Mouse (Mus musculus): ENCODE data around the gene Ifi27. TPM values are rescaled to one million over a fixed set of nuclear protein-coding genes. Genes with fewer than 3 reads are reported as not detected.
"Not testable (repeated sequence)": the region's sequence is repeated elsewhere in the genome, so short reads cannot be mapped to it uniquely, and the experiment has no call there.

Ifi27 gene
- total and polyA plus RNA-seq, 2 experiments from 2014 or later = 28.6 to 29.2 TPM

GRCm38 (mm10) chr12:103445060-103445459 lies 11.0 kb downstream of the Ifi27 start:
- Histone ChIP-seq H3K4me3 (ENCODE audit: low read length) (no peak overlapping the region), H3K27me3 (ENCODE audit: insufficient read depth, low read length) (no peaks in the 10 kb centered on the region)

GRCm38 (mm10) chr12:103453361-103453760 lies 19.4 kb downstream of the Ifi27 start:
- Histone ChIP-seq H3K9ac (replicated peaks; ENCODE audit: low read length) (no peak overlapping the region), H3K4me2 (ENCODE audit: low read depth, low read length) (no peak overlapping the region), H3K4me3 (ENCODE audit: low read length) (no peak overlapping the region), H3K4me1 (ENCODE audit: insufficient read depth, low read length) (no peaks in the 10 kb centered on the region), H3K36me3 (ENCODE audit: insufficient read depth, low read length) (no peaks in the 10 kb centered on the region), H3K27ac (no peak overlapping the region), H3K27me3 (ENCODE audit: insufficient read depth, low read length) (no peaks in the 10 kb centered on the region), H3K9me3 (ENCODE audit: low read length) (no peaks in the 10 kb centered on the region)
- ATAC-seq = no peak
- no peak for DNase-seq (ENCODE audit: low spot score)
- TF ChIP-seq CTCF (IDR thresholded peaks at IDR 0.05; ENCODE audit: low read depth) = no peak

More at GRCm38 (mm10) chr12:103445060-103445459, 11.0 kb downstream of the Ifi27 start:
- ATAC-seq (no peak), DNase-seq (ENCODE audit: low spot score) (no peak)
- H3K36me3 ChIP-seq (ENCODE audit: insufficient read depth, low read length) = no peaks in the 10 kb centered on the region
- H3K4me1 ChIP-seq (ENCODE audit: insufficient read depth, low read length) = no peaks in the 10 kb centered on the region
- H3K27ac ChIP-seq = no peak overlapping the region
- H3K9ac ChIP-seq (replicated peaks; ENCODE audit: low read length) = no peak overlapping the region
- no peaks in the 10 kb centered on the region for H3K9me3 ChIP-seq (ENCODE audit: low read length)
- no peak overlapping the region for H3K4me2 ChIP-seq (ENCODE audit: low read depth, low read length)
- TF ChIP-seq CTCF (IDR thresholded peaks at IDR 0.05; ENCODE audit: low read depth) = no peak
- whole genome bisulfite sequencing = 78% methylated on average over 3 of the region's 3 CpGs

- not testable (repeated sequence) for H3K4me3 ChIP-seq (ENCODE audit: low read length); ATAC-seq; H3K4me2 ChIP-seq (ENCODE audit: low read depth, low read length); H3K36me3 ChIP-seq (ENCODE audit: insufficient read depth, low read length); H3K27me3 ChIP-seq (ENCODE audit: insufficient read depth, low read length); DNase-seq (ENCODE audit: low spot score); H3K27ac ChIP-seq; H3K9ac ChIP-seq (replicated peaks; ENCODE audit: low read length); H3K9me3 ChIP-seq (ENCODE audit: low read length); H3K4me1 ChIP-seq (ENCODE audit: insufficient read depth, low read length)
- WGBS = no CpG with 5 or more reads among the region's 1 CpGs
Observed at GRCm38 (mm10) chr12:103456727-103457126, 22.7 kb downstream of the Ifi27 start.

- no peak for ATAC-seq
- H3K9me3 ChIP-seq (ENCODE audit: low read length) = no peaks in the 10 kb centered on the region
- H3K36me3 ChIP-seq (ENCODE audit: insufficient read depth, low read length) = no peaks in the 10 kb centered on the region
- 66% methylated on average over 3 of the region's 3 CpGs for WGBS
- no peak within 1 kb of the TSS for H3K9ac ChIP-seq (replicated peaks; ENCODE audit: low read length)
- H3K27ac ChIP-seq = no peak within 1 kb of the TSS
- no peak within 1 kb of the TSS for H3K4me3 ChIP-seq (ENCODE audit: low read length)
- H3K4me2 ChIP-seq (ENCODE audit: low read depth, low read length) = no peak within 1 kb of the TSS
- H3K4me1 ChIP-seq (ENCODE audit: insufficient read depth, low read length) = no peaks in the 10 kb centered on the region
- no peak for TF ChIP-seq CTCF (IDR thresholded peaks at IDR 0.05; ENCODE audit: low read depth)
- DNase-seq (ENCODE audit: low spot score) = no peak
- no peaks in the 10 kb centered on the region for H3K27me3 ChIP-seq (ENCODE audit: insufficient read depth, low read length)
Observed at GRCm38 (mm10) chr12:103457140-103457539, 23.1 kb downstream of the Ifi27 start, which contains the start of gene Ifi27l2b. Gene Ifi27l2b (minus strand): TSS chr12:103457223.

GRCm38 (mm10) chr12:103474481-103474880 lies 40.5 kb downstream of the Ifi27 start:
- H3K27me3 ChIP-seq (ENCODE audit: insufficient read depth, low read length) = no peaks in the 10 kb centered on the region
- no peaks in the 10 kb centered on the region for H3K4me1 ChIP-seq (ENCODE audit: insufficient read depth, low read length)
- no peak overlapping the region for H3K27ac ChIP-seq
- no peaks in the 10 kb centered on the region for H3K36me3 ChIP-seq (ENCODE audit: insufficient read depth, low read length)
- no peak overlapping the region for H3K4me2 ChIP-seq (ENCODE audit: low read depth, low read length)
- 39% methylated on average over 2 of the region's 2 CpGs for WGBS
- DNase-seq (ENCODE audit: low spot score) (no peak), ATAC-seq (no peak)
- no peaks in the 10 kb centered on the region for H3K9me3 ChIP-seq (ENCODE audit: low read length)
- no peak for TF ChIP-seq CTCF (IDR thresholded peaks at IDR 0.05; ENCODE audit: low read depth)
- H3K9ac ChIP-seq (replicated peaks; ENCODE audit: low read length) = no peak overlapping the region
- H3K4me3 ChIP-seq (ENCODE audit: low read length) = no peak overlapping the region

- Histone ChIP-seq H3K27me3 (ENCODE audit: insufficient read depth, low read length) (no peaks in the 10 kb centered on the region), H3K9ac (replicated peaks; ENCODE audit: low read length) (no peak overlapping the region), H3K36me3 (ENCODE audit: insufficient read depth, low read length) (no peaks in the 10 kb centered on the region), H3K27ac (no peak overlapping the region), H3K4me3 (ENCODE audit: low read length) (no peak overlapping the region), H3K9me3 (ENCODE audit: low read length) (no peaks in the 10 kb centered on the region), H3K4me2 (ENCODE audit: low read depth, low read length) (no peak overlapping the region), H3K4me1 (ENCODE audit: insufficient read depth, low read length) (no peaks in the 10 kb centered on the region)
- DNase-seq (ENCODE audit: low spot score) (no peak), ATAC-seq (no peak)
- WGBS = 89% methylated on average over 1 of the region's 1 CpGs
- TF ChIP-seq CTCF (IDR thresholded peaks at IDR 0.05; ENCODE audit: low read depth) = no peak
Observed at GRCm38 (mm10) chr12:103476779-103477389, 42.9 kb downstream of the Ifi27 start.

GRCm38 (mm10) chr12:103477461-103478015 lies 43.5 kb downstream of the Ifi27 start:
- DNase-seq (ENCODE audit: low spot score) = no peak
- TF ChIP-seq CTCF (IDR thresholded peaks at IDR 0.05; ENCODE audit: low read depth) = no peak
- Histone ChIP-seq H3K4me2 (ENCODE audit: low read depth, low read length) (no peak overlapping the region), H3K4me1 (ENCODE audit: insufficient read depth, low read length) (no peaks in the 10 kb centered on the region), H3K4me3 (ENCODE audit: low read length) (no peak overlapping the region), H3K36me3 (ENCODE audit: insufficient read depth, low read length) (no peaks in the 10 kb centered on the region), H3K9ac (replicated peaks; ENCODE audit: low read length) (no peak overlapping the region), H3K9me3 (ENCODE audit: low read length) (no peaks in the 10 kb centered on the region), H3K27ac (no peak overlapping the region), H3K27me3 (ENCODE audit: insufficient read depth, low read length) (no peaks in the 10 kb centered on the region)
- 83% methylated on average over 7 of the region's 7 CpGs for WGBS
- no peak for ATAC-seq

Measured in hindbrain, postnatal 0 days (tissue).